Comparison of ENCODE assay signal across 10 mouse cellular contexts in genomic region chr15:93627836-93628797, GRCm38 (mm10). TPM values are rescaled to one million over a fixed set of nuclear protein-coding genes. Genes with fewer than 3 reads are reported as not detected.
DNase-seq lines count a peak whose midpoint lies in the region; ATAC-seq and TF ChIP-seq lines count a peak whose summit lies in the region.
"Had no signal": no experiment of that assay in that cellular context is flagged by ENCODE, and none has a peak within 500 bp of the region (broad histone marks: within the 10 kb centered on the region; RNA-seq: fewer than 3 reads in every experiment).

No protein-coding gene starts in this region.

- peaks cover 10% of the 10 kb centered on the region for H3K4me1 ChIP-seq in heart, embryonic 11.5 days (ENCODE audit: control insufficient read depth, insufficient read depth, low read length)
- H3K4me1 ChIP-seq in heart, adult 2 months (ENCODE audit: control insufficient read depth, insufficient read depth, low read length) = peaks cover 2% of the 10 kb centered on the region; the same call in 1 of the 2 replicates
- H3K4me1 ChIP-seq in E14TG2a.4 (replicated peaks; ENCODE audit: low read depth, low read length) = peaks cover 12% of the 10 kb centered on the region
- H3K4me1 ChIP-seq in intestine, embryonic 15.5 days (replicated peaks) = no peaks in the 10 kb centered on the region
- no peaks in the 10 kb centered on the region for H3K4me1 ChIP-seq in liver, postnatal 0 days (ENCODE audit: insufficient read depth)

- DNase-seq in heart, adult 2 months = no peak
- DNase-seq in liver, postnatal 0 days = peak; percentile 16
- no peak for DNase-seq in ovary, postnatal 14 days (ENCODE audit: low spot score)
- no peak for DNase-seq in spleen, adult 12 weeks (ENCODE audit: low spot score)
- DNase-seq in left cerebral cortex, postnatal 4 days = no peak
- DNase-seq: cerebellum, postnatal 10 days had no signal

- peak; percentile 26; the same call in 1 of the 2 replicates for ATAC-seq in heart, embryonic 11.5 days (replicated peaks; ENCODE audit: insufficient number of reproducible peaks, low FRiP score, low TSS enrichment)
- peak; percentile 41; the same call in 1 of the 2 replicates for ATAC-seq in intestine, embryonic 15.5 days
- ATAC-seq in liver, postnatal 0 days = peak; percentile 69

- H3K27me3 ChIP-seq in heart, embryonic 11.5 days (ENCODE audit: control insufficient read depth, insufficient read depth, low read length) = no peaks in the 10 kb centered on the region
- H3K27me3 ChIP-seq in heart, adult 2 months (ENCODE audit: control insufficient read depth, insufficient read depth, low read length) = no peaks in the 10 kb centered on the region
- no peaks in the 10 kb centered on the region for H3K27me3 ChIP-seq in E14TG2a.4 (ENCODE audit: insufficient read depth, low read length)
- no peaks in the 10 kb centered on the region for H3K27me3 ChIP-seq in intestine, embryonic 15.5 days (replicated peaks)
- no peaks in the 10 kb centered on the region for H3K27me3 ChIP-seq in liver, postnatal 0 days (ENCODE audit: insufficient read depth, low read length)
- H3K27me3 ChIP-seq: limb, embryonic 13.5 days had no signal

- no peak for TF ChIP-seq POLR2A in heart, adult 2 months (IDR thresholded peaks at IDR 0.05; ENCODE audit: insufficient read depth, low read depth, low read length)

- peak overlapping the region; percentile 59 for H3K27ac ChIP-seq in heart, embryonic 11.5 days (ENCODE audit: low read depth, low read length)
- H3K27ac ChIP-seq in heart, adult 2 months = no peak overlapping the region
- H3K27ac ChIP-seq in intestine, embryonic 15.5 days = peak overlapping the region; percentile 9; the same call in 1 of the 2 replicates
- 0 out of 2 replicates have a peak overlapping the region, but pooled peaks have one; percentile 55 for H3K27ac ChIP-seq in liver, postnatal 0 days (ENCODE audit: low read depth)
- H3K27ac ChIP-seq: limb, embryonic 13.5 days had no signal

- no peak overlapping the region for H3K9ac ChIP-seq in heart, embryonic 11.5 days (ENCODE audit: low read depth, low read length)
- no peak overlapping the region for H3K9ac ChIP-seq in heart, adult 2 months (ENCODE audit: low read depth, low read length)
- H3K9ac ChIP-seq in intestine, embryonic 15.5 days = no peak overlapping the region
- H3K9ac ChIP-seq in liver, postnatal 0 days (replicated peaks) = no peak overlapping the region
- H3K9ac ChIP-seq: limb, embryonic 13.5 days had no signal

- 60% methylated on average over 21 of the region's 21 CpGs for WGBS in heart, embryonic 11.5 days (ENCODE audit: insufficient replicate concordance)
- WGBS in heart, adult 2 months = 42% methylated on average over 21 of the region's 21 CpGs
- WGBS in intestine, embryonic 15.5 days = 63% methylated on average over 21 of the region's 21 CpGs
- 40% methylated on average over 21 of the region's 21 CpGs for WGBS in liver, postnatal 0 days (ENCODE audit: insufficient replicate concordance)

- H3K36me3 ChIP-seq in heart, embryonic 11.5 days (ENCODE audit: control insufficient read depth, insufficient read depth, low read length) = no peaks in the 10 kb centered on the region
- no peaks in the 10 kb centered on the region for H3K36me3 ChIP-seq in heart, adult 2 months (ENCODE audit: control insufficient read depth, insufficient read depth, low read length)
- no peaks in the 10 kb centered on the region for H3K36me3 ChIP-seq in E14TG2a.4 (ENCODE audit: insufficient read depth, low read length)
- H3K36me3 ChIP-seq in intestine, embryonic 15.5 days = no peaks in the 10 kb centered on the region
- no peaks in the 10 kb centered on the region for H3K36me3 ChIP-seq in liver, postnatal 0 days (replicated peaks; ENCODE audit: insufficient read depth, low read length)
- H3K36me3 ChIP-seq: limb, embryonic 13.5 days had no signal

- no peaks in the 10 kb centered on the region for H3K79me2 ChIP-seq in heart, adult 2 months (replicated peaks; ENCODE audit: control insufficient read depth, insufficient read depth, low read length)

- H3K4me3 ChIP-seq in heart, embryonic 11.5 days (ENCODE audit: low read depth, low read length) = no peak overlapping the region
- no peak overlapping the region; the same call in 1 of the 2 replicates for H3K4me3 ChIP-seq in heart, adult 2 months
- peak overlapping the region; percentile 49 for H3K4me3 ChIP-seq in E14TG2a.4 (replicated peaks; ENCODE audit: low read length)
- no peak overlapping the region for H3K4me3 ChIP-seq in intestine, embryonic 15.5 days (replicated peaks)
- no peak overlapping the region for H3K4me3 ChIP-seq in liver, postnatal 0 days (ENCODE audit: low read depth, low read length)
- H3K4me3 ChIP-seq: limb, embryonic 13.5 days had no signal

- TF ChIP-seq EP300 in heart, adult 2 months (IDR thresholded peaks at IDR 0.05; ENCODE audit: insufficient read depth, low read depth, low read length) = no peak
- TF ChIP-seq EP300 in liver, postnatal 0 days (IDR thresholded peaks at IDR 0.05; ENCODE audit: low read depth) = peak; percentile 13; the same call in 1 of the 2 replicates

- intact Hi-C loops in heart, adult 2 months (cut with DNase I) = no loop called here
- intact Hi-C loops in left cerebral cortex, postnatal 4 days (cut with DNase I) = no loop called here

- H3K9me3 ChIP-seq in heart, embryonic 11.5 days (replicated peaks; ENCODE audit: control insufficient read depth, low read length) = no peaks in the 10 kb centered on the region
- H3K9me3 ChIP-seq in E14TG2a.4 (ENCODE audit: low read length) = no peaks in the 10 kb centered on the region
- H3K9me3 ChIP-seq in intestine, embryonic 15.5 days = no peaks in the 10 kb centered on the region
- H3K9me3 ChIP-seq in liver, postnatal 0 days (ENCODE audit: low read length) = no peaks in the 10 kb centered on the region
- H3K9me3 ChIP-seq: limb, embryonic 13.5 days had no signal

- peak overlapping the region; percentile 34 for H3K4me2 ChIP-seq in heart, embryonic 11.5 days
- H3K4me2 ChIP-seq in intestine, embryonic 15.5 days (replicated peaks) = peak overlapping the region; percentile 19; the same call in 1 of the 2 replicates
- H3K4me2 ChIP-seq in liver, postnatal 0 days (ENCODE audit: low read depth, low read length) = peak overlapping the region; percentile 6; the same call in 1 of the 2 replicates
- H3K4me2 ChIP-seq: limb, embryonic 13.5 days had no signal

- TF ChIP-seq CTCF in heart, adult 2 months (IDR thresholded peaks at IDR 0.05) = no peak
- no peak for TF ChIP-seq CTCF in E14TG2a.4 (conservative IDR thresholded peaks at IDR 0.05; ENCODE audit: low read length)
- no peak for TF ChIP-seq CTCF in liver, postnatal 0 days (IDR thresholded peaks at IDR 0.05; ENCODE audit: low read depth)

RNA-seq across cellular contexts. Expression of gene Prickle1, which starts 32.4 kb away (rescaled TPM):
- 29.5 and 37.3 TPM in 2 replicates for polyA plus RNA-seq in heart, embryonic 11.5 days (2014; fragmentation: Nextera tagmentation; extraction: Ambion mirVana)
- total RNA-seq in heart, adult 2 months (2021) = 10 to 100 TPM; 11.2 to 18.6 TPM
- polyA plus RNA-seq in heart, adult 2 months (2012; rRNA removed) = 8.6 and 11.5 TPM in 2 replicates
- 21.0 and 23.7 TPM in 2 replicates for polyA plus RNA-seq in intestine, embryonic 15.5 days (2015; fragmentation: Nextera tagmentation; extraction: Ambion mirVana)
- polyA plus RNA-seq in liver, postnatal 0 days (2015; fragmentation: Nextera tagmentation; extraction: Ambion mirVana) = 2.3 and 2.5 TPM in 2 replicates
- total RNA-seq in left cerebral cortex, postnatal 4 days (2021) = 10 to 100 TPM; 43.6 to 49.4 TPM
